Mouse (Mus musculus): ENCODE measurements around the gene Uhrf1bp1. TPM values are rescaled to one million over a fixed set of nuclear protein-coding genes. Genes with fewer than 3 reads are reported as not detected.

Gene Uhrf1bp1
- polyA plus RNA-seq, 1 experiment from 2014 or later = 7.8 TPM

- H3K9ac ChIP-seq = no peak overlapping the region
- no peaks in the 10 kb centered on the region for H3K9me3 ChIP-seq
- peaks cover 20% of the 10 kb centered on the region; the same call in 1 of the 2 replicates for H3K4me1 ChIP-seq
- H3K36me3 ChIP-seq = no peaks in the 10 kb centered on the region
- no peak overlapping the region for H3K4me2 ChIP-seq (replicated peaks)
- no peak for ATAC-seq (ENCODE audit: low FRiP score, low read depth)
- WGBS = 85% methylated on average over 8 of the region's 8 CpGs
- H3K27ac ChIP-seq = no peak overlapping the region
- no peak overlapping the region for H3K4me3 ChIP-seq
- H3K27me3 ChIP-seq (replicated peaks) = no peaks in the 10 kb centered on the region
Measured at GRCm38 (mm10) chr17:27946371-27946770, 90.1 kb downstream of the Uhrf1bp1 start.

- WGBS = 75% methylated on average over 2 of the region's 2 CpGs
- Histone ChIP-seq H3K9me3 (no peaks in the 10 kb centered on the region), H3K27me3 (replicated peaks) (no peaks in the 10 kb centered on the region), H3K4me3 (no peak overlapping the region), H3K9ac (no peak overlapping the region), H3K36me3 (no peaks in the 10 kb centered on the region), H3K4me2 (replicated peaks) (no peak overlapping the region), H3K27ac (no peak overlapping the region), H3K4me1 (peaks cover 20% of the 10 kb centered on the region; the same call in 1 of the 2 replicates)
- no peak for ATAC-seq (ENCODE audit: low FRiP score, low read depth)
Measured at GRCm38 (mm10) chr17:27947155-27947554, 90.9 kb downstream of the Uhrf1bp1 start.

Other genes starting within 250 kb of the Uhrf1bp1 start
- gene Nudt3, start 232.9 kb upstream of the Uhrf1bp1 start, polyA plus RNA-seq (2016; fragmentation: Nextera tagmentation; extraction: Ambion mirVana) = 213 and 227 TPM in 2 replicates
- gene RPS10-NUDT3, start 221.2 kb upstream of the Uhrf1bp1 start, polyA plus RNA-seq (2016; fragmentation: Nextera tagmentation; extraction: Ambion mirVana) = not detected in 2 replicates
- gene Rps10, start 219.8 kb upstream of the Uhrf1bp1 start, polyA plus RNA-seq (2016; fragmentation: Nextera tagmentation; extraction: Ambion mirVana) = 639 and 684 TPM in 2 replicates
- 11.6 and 13.4 TPM in 2 replicates for gene Pacsin1, start 200.9 kb upstream of the Uhrf1bp1 start, polyA plus RNA-seq (2016; fragmentation: Nextera tagmentation; extraction: Ambion mirVana)
- gene Spdef, start 127.5 kb upstream of the Uhrf1bp1 start, polyA plus RNA-seq (2016; fragmentation: Nextera tagmentation; extraction: Ambion mirVana) = 0.13 and 0.33 TPM in 2 replicates
- 11.5 and 12.1 TPM in 2 replicates for gene D17Wsu92e, start 35.8 kb upstream of the Uhrf1bp1 start, polyA plus RNA-seq (2016; fragmentation: Nextera tagmentation; extraction: Ambion mirVana)
- gene Snrpc, start 18.3 kb upstream of the Uhrf1bp1 start, polyA plus RNA-seq (2016; fragmentation: Nextera tagmentation; extraction: Ambion mirVana) = 322 and 330 TPM in 2 replicates
- 84.6 and 93.6 TPM in 2 replicates for gene Anks1, start 52.9 kb downstream of the Uhrf1bp1 start, polyA plus RNA-seq (2016; fragmentation: Nextera tagmentation; extraction: Ambion mirVana)
- gene Taf11, start 53.4 kb downstream of the Uhrf1bp1 start, polyA plus RNA-seq (2016; fragmentation: Nextera tagmentation; extraction: Ambion mirVana) = 83.8 and 96.5 TPM in 2 replicates
- 1.3 and 1.4 TPM in 2 replicates for gene Tcp11, start 224.2 kb downstream of the Uhrf1bp1 start, polyA plus RNA-seq (2016; fragmentation: Nextera tagmentation; extraction: Ambion mirVana)

All from neural tube, embryonic 12.5 days (tissue).